Mouse (Mus musculus) layer of hippocampus, adult 2 months (tissue): ENCODE data around the gene Rnf180. TPM values are rescaled to one million over a fixed set of nuclear protein-coding genes. Genes with fewer than 3 reads are reported as not detected.
A peak's percentile ranks its signal among the peaks of the same experiment; 100 is the strongest.

Experiments used
- DNase-seq, 2 experiments: peaks; one replicate each; pipeline ENCODE4 v3.0.0; 2022; ENCODE audit warnings: low spot score in 2 of 2
- H3K27ac ChIP-seq: fragments of 200-600 bp; 2 replicates; pipeline ENCODE4 v1.8.1; 2022
- H3K4me3 ChIP-seq: fragments of 200-600 bp; 2 replicates; pipeline ENCODE4 v1.8.1; 2022; ENCODE audit warnings: mild to moderate bottlenecking
- CTCF ChIP-seq: fragments of 200-600 bp; conservative IDR thresholded peaks from 2 replicates; pipeline ENCODE4 v1.8.1; 2022; ENCODE audit warnings: antibody characterized with exemption, mild to moderate bottlenecking, moderate library complexity
- total RNA-seq, 2 experiments: library from RNA; stranded (reverse); gene quantifications; 2 replicates each; pipeline ENCODE4 v1.2.3; 2021

The Rnf180 gene
- total RNA-seq, 2 experiments from 2014 or later = 17.3 to 18.8 TPM

- no peak for DNase-seq
These were observed 70.6 kb downstream of the Rnf180 start for GRCm38 (mm10) chr13:105224048-105224447.

GRCm38 (mm10) chr13:105223147-105223546 is 71.5 kb downstream of the Rnf180 start:
- Histone ChIP-seq H3K27ac (no peak overlapping the region), H3K4me3 (no peak overlapping the region)
- TF ChIP-seq CTCF = peak; percentile 85
- peak in 1 of 2 experiments; percentile 24 for DNase-seq

More at GRCm38 (mm10) chr13:105224048-105224447, 70.6 kb downstream of the Rnf180 start:
- Histone ChIP-seq H3K27ac (no peak overlapping the region), H3K4me3 (peak overlapping the region; percentile 26)
- TF ChIP-seq CTCF = peak; percentile 21; the same call in 1 of the 2 replicates

GRCm38 (mm10) chr13:105222016-105222725 is 72.4 kb downstream of the Rnf180 start:
- Histone ChIP-seq H3K4me3 (no peak overlapping the region), H3K27ac (no peak overlapping the region)
- DNase-seq = no peak
- no peak for TF ChIP-seq CTCF

- no peak for TF ChIP-seq CTCF
- Histone ChIP-seq H3K4me3 (no peak overlapping the region), H3K27ac (no peak overlapping the region)
- no peak for DNase-seq
These were observed 83.9 kb downstream of the Rnf180 start for GRCm38 (mm10) chr13:105210746-105211145.

GRCm38 (mm10) chr13:105203851-105204250 is 90.8 kb downstream of the Rnf180 start:
- H3K4me3 ChIP-seq = no peak overlapping the region
- TF ChIP-seq CTCF = no peak
- H3K27ac ChIP-seq = no peak overlapping the region
- no peak for DNase-seq

- no peak for TF ChIP-seq CTCF
- no peak for DNase-seq
- no peak overlapping the region for H3K27ac ChIP-seq
- no peak overlapping the region for H3K4me3 ChIP-seq
These were observed 96.0 kb downstream of the Rnf180 start for GRCm38 (mm10) chr13:105198658-105199057.

- no peak for DNase-seq
- Histone ChIP-seq H3K27ac (no peak overlapping the region), H3K4me3 (no peak overlapping the region)
- TF ChIP-seq CTCF = no peak
These were observed 96.6 kb downstream of the Rnf180 start for GRCm38 (mm10) chr13:105198028-105198427.

GRCm38 (mm10) chr13:105193583-105193982 is 101.0 kb downstream of the Rnf180 start:
- TF ChIP-seq CTCF = no peak
- DNase-seq = no peak
- no peak overlapping the region; the same call in 1 of the 2 replicates for H3K4me3 ChIP-seq
- peak overlapping the region; percentile 32; the same call in 1 of the 2 replicates for H3K27ac ChIP-seq

- Histone ChIP-seq H3K27ac (no peak overlapping the region), H3K4me3 (no peak overlapping the region)
- DNase-seq = no peak
- TF ChIP-seq CTCF = no peak
These were observed 105.9 kb downstream of the Rnf180 start for GRCm38 (mm10) chr13:105188730-105189129.

GRCm38 (mm10) chr13:105180781-105181180 is 113.8 kb downstream of the Rnf180 start:
- TF ChIP-seq CTCF = no peak
- no peak overlapping the region for H3K4me3 ChIP-seq
- no peak overlapping the region for H3K27ac ChIP-seq
- no peak for DNase-seq

- no peak overlapping the region for H3K4me3 ChIP-seq
- TF ChIP-seq CTCF = no peak
- DNase-seq = no peak
- no peak overlapping the region for H3K27ac ChIP-seq
These were observed 129.2 kb downstream of the Rnf180 start for GRCm38 (mm10) chr13:105165441-105165840.

- Histone ChIP-seq H3K27ac (no peak overlapping the region), H3K4me3 (no peak overlapping the region)
- peak in 1 of 2 experiments; percentile 20 for DNase-seq
- peak; percentile 68 for TF ChIP-seq CTCF
These were observed 140.7 kb downstream of the Rnf180 start for GRCm38 (mm10) chr13:105153955-105154354.

GRCm38 (mm10) chr13:105150006-105150405 is 144.6 kb downstream of the Rnf180 start:
- Histone ChIP-seq H3K4me3 (no peak overlapping the region), H3K27ac (no peak overlapping the region)
- TF ChIP-seq CTCF = no peak
- DNase-seq = no peak

- H3K4me3 ChIP-seq = no peak overlapping the region
- H3K27ac ChIP-seq = no peak overlapping the region
- TF ChIP-seq CTCF = peak; percentile 19
- no peak for DNase-seq
These were observed 146.7 kb downstream of the Rnf180 start for GRCm38 (mm10) chr13:105147795-105148418.
